Mouse (Mus musculus): ENCODE results near the gene Mgat4a. TPM values are rescaled to one million over a fixed set of nuclear protein-coding genes. Genes with fewer than 3 reads are reported as not detected.

Mgat4a gene
- polyA plus RNA-seq, 1 experiment from 2014 or later, result 1.2 TPM

Other genes with a start within 250 kb of the Mgat4a start
- gene Inpp4a, start 241.2 kb downstream of the Mgat4a start, polyA plus RNA-seq (2016; fragmentation: Nextera tagmentation; extraction: Ambion mirVana), result 14.5 and 21.8 TPM in 2 replicates
- gene Coa5, start 110.9 kb downstream of the Mgat4a start, polyA plus RNA-seq (2016; fragmentation: Nextera tagmentation; extraction: Ambion mirVana), result 42.8 and 58.0 TPM in 2 replicates
- gene Unc50, start 110.9 kb downstream of the Mgat4a start, polyA plus RNA-seq (2016; fragmentation: Nextera tagmentation; extraction: Ambion mirVana), result 108 and 111 TPM in 2 replicates
- 0.91 and 1.2 TPM in 2 replicates for gene 2010300C02Rik, start 179.1 kb upstream of the Mgat4a start, polyA plus RNA-seq (2016; fragmentation: Nextera tagmentation; extraction: Ambion mirVana)

Measured in hindbrain, embryonic 10.5 days (tissue).